Mouse (Mus musculus): ENCODE data around the gene Drd1.

DNA sequence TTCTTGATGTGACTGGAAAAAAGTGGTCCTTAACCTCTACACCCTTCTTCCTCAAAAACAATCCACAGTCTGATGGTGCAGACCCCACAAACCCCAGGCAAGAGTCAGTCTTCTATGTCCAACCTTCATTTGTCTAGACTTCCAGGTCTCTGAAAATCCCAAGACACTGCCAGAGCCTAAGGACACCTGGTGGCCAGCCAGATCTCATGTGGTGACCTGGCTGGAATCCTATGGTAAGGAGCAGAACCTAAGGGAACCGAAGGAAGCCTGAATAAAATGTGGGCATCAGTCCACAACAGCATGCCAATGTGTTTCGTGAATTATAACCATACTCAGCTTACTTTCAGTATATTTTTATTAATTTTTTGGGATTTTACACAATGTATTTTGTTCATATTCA is 15.2 kb downstream of the Drd1 start:
- TF ChIP-seq POLR2A (IDR thresholded peaks at IDR 0.05; ENCODE audit: low read depth, low read length), result no peak
- TF ChIP-seq CTCF (IDR thresholded peaks at IDR 0.05; ENCODE audit: extremely low read depth, insufficient read depth, insufficient read length, insufficient replicate concordance), result no peak

Measured in spleen, adult 2 months (tissue).